Mouse (Mus musculus): ENCODE results near the gene Znhit2.
"Not testable (repeated sequence)": the region's sequence is repeated elsewhere in the genome, so short reads cannot be mapped to it uniquely, and the experiment has no call there.

Znhit2 gene

DNA sequence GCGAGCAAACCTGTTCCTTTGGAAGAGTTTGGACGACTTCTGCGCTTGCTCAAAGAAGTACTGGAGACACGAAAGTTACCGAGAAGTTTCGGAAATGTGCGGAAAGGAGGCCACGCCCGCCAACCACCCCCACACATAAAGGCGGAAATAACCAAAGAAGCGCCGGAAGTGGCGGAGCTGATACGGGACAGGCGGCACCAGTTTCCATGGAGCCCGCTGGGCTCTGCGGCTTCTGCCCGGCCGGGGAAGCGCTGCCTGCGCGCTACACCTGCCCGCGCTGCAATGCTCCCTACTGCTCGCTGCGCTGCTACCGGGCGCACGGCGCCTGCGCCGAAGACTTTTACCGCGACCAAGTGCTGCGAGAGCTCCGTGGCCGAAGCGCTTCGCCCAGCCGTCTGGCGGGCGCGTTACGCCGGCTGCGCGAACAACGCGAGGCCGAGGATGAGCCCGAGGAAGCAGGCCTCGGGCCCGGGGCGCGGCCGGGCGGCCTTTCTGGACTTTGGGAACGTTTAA lies at the start of gene Znhit2:
Gene Znhit2, plus strand, starts transcription at position 172 of the 513 bp plus-strand sequence.
- no peak for DNase-seq (ENCODE audit: low spot score)

- no peak for DNase-seq (ENCODE audit: low spot score)
Measured at GRCm38 (mm10) chr19:6013691-6014090, 47.3 kb upstream of the Znhit2 start.

GRCm38 (mm10) chr19:6014991-6015510 lies 45.9 kb upstream of the Znhit2 start:
- DNase-seq (ENCODE audit: low spot score), result peak; percentile 13

DNA sequence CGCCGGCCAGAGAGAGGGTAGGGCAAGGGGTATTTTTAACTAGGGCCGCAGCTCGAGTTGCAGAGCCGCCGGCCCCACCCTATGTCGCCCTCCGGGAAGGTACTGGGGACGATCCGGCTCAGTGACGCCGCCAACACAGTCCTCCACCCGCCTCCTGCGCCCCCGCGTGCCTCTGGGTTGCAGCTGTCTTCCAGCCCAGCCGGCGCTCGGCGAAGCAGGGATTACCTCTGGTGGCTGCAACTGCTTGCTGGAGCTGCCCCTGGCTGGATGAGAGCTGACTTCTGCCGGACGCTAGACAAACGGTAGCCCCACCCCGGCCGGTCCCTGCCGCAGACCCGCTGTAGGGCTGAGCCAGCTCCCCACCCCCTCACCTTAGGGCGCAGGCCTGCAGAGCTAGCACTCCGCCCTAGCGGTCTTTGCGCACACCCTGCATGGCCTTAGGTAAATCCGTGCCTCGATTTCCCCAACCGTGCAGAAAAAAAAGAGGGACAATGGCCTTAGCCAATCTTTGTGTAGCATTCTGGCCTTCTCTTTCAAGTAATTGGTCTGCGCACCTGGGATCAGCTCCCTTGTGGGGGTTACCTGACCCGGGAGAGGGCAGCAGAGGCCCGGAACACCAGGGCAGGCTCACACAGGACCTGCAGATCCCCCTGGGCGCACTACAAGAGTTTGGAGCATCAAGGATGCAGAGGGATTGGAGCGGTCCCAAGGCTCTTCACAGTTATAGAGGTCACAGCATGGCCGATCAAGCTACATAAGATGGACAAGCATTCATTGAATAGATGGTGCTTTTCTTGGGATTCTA lies 45.3 kb upstream of the Znhit2 start, which contains the start of gene Capn1:
Gene Capn1, minus strand, starts transcription at position 387 of the 805 bp plus-strand sequence.
- peak; percentile 70 for DNase-seq (ENCODE audit: low spot score)

GRCm38 (mm10) chr19:6016532-6016931 lies 44.5 kb upstream of the Znhit2 start:
- no peak for DNase-seq (ENCODE audit: low spot score)

DNA sequence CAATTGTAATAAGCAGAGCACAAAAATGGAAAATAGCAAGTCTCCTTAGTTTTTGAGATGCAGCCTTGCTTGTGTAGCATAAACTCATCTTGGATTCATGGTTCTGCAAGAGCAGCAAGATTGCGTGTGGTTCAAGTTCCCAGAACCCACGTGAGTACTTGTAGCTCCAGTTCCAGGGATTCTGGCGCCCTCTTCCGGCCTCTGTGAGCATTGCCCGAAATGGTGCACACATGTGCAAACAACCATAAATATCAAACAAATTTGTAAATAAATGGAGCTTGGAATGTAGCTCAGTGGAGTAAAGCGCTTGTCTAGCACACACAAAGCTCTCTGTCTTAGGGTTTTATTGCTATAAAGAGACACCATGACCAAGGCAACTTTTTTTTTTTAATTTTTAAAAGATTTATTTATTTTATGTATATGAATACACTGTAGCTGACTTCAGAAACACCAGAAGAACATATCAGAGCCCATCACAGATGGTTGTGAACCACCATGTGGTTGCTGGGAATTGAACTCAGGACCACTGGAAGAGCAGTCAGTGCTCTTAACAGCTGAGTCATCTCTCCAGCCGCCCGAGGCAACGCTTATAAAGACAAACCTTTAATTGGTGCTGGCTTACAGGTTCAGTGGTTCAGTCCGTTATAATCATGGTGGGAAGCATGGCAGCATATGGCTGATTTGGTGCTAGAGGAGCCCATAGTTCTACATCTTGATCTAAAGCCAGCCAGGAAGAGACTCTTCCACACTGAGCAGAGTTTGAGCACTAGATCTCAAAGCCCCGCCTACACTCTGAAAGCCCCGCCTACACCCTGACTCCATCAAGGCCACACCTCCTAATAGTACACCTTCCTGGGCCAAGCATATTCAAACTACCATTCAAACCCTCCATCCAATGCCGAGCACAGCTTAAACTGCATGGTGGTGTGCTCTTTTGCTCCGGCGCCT lies 42.6 kb upstream of the Znhit2 start:
- DNase-seq (ENCODE audit: low spot score), result peak; percentile 65

GRCm38 (mm10) chr19:6020276-6020675 lies 40.7 kb upstream of the Znhit2 start:
- no peak for DNase-seq (ENCODE audit: low spot score)

- no peak for DNase-seq (ENCODE audit: low spot score)
Measured at GRCm38 (mm10) chr19:6023059-6023458, 37.9 kb upstream of the Znhit2 start.

GRCm38 (mm10) chr19:6023930-6024329 lies 37.1 kb upstream of the Znhit2 start:
- DNase-seq (ENCODE audit: low spot score), result no peak

GRCm38 (mm10) chr19:6028991-6029390 lies 32.0 kb upstream of the Znhit2 start:
- no peak for DNase-seq (ENCODE audit: low spot score)

- DNase-seq (ENCODE audit: low spot score), result no peak
Measured at GRCm38 (mm10) chr19:6029426-6029825, 31.6 kb upstream of the Znhit2 start.

- no peak for DNase-seq (ENCODE audit: low spot score)
Measured at GRCm38 (mm10) chr19:6030520-6031280, 30.3 kb upstream of the Znhit2 start.

DNA sequence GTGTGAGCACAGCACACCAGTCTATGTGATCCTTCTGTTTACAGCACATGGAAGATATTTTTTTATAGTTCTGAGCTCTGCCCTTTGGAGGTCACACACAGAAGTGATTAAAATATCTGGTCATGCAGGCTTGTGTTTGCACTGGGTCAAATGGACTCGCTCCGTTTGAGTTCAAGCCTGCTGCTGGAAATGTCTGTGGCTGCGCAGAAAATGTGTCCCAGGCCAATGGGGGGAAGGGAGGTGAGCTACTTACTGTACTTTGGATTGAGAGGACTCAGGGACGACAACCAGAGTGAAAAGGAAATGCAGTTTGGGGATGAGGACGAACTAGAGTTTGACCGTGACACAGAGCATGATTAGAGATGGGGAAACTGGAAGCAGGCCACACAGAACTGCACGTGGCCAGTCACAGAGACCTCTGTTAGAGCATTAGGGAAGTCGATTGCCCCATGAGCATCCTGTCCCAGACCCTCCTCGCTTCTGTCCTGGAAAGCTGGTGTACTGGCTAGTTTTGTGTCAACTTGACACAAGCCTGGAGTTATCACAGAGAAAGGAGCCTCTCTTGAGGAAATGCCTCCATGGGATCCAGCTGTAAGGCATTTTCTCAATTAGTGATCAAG lies 24.9 kb upstream of the Znhit2 start:
- DNase-seq (ENCODE audit: low spot score), result no peak

- DNase-seq (ENCODE audit: low spot score), result no peak
Measured at GRCm38 (mm10) chr19:6037695-6038094, 23.3 kb upstream of the Znhit2 start.

- no peak for DNase-seq (ENCODE audit: low spot score)
Measured at GRCm38 (mm10) chr19:6038326-6038725, 22.7 kb upstream of the Znhit2 start.

DNA sequence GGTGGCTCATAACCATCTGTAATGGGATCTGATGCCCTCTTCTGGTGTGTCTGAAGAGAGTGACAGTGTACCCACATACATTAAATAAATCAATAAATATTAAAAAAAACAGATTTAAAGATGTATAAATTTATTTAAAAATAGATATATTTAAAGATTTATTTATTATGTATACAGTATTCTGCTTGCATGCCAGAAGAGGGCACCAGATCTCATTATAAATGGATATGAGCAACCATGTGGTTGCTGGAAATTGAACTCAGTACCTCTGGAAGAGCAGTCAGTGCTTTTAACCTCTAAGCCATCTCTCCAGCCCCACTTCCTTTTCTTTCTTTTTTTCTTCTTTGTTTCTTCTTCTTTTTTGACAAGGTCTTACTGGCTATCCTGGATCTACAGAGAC lies 21.0 kb upstream of the Znhit2 start:
- no peak for DNase-seq (ENCODE audit: low spot score)

DNA sequence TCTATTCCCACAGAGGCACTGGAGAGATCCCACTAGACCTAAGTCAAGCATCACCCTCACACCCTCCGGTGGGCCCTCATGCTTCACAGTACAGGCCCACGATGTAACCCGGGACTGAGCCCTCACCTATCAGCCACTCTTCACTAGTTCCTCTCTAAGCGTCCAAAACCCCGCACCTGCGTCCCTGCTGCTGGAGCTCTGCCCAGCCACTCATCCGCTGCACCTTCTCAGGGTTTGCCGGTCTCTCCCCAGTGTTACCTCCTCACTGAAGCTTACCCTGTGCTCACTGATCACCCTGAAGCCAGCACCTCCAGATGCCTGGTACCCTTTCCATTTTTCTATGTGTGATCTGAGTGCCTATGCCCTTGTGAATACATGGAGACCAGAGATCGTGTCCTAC lies 18.7 kb upstream of the Znhit2 start:
- no peak for DNase-seq (ENCODE audit: low spot score)

DNA sequence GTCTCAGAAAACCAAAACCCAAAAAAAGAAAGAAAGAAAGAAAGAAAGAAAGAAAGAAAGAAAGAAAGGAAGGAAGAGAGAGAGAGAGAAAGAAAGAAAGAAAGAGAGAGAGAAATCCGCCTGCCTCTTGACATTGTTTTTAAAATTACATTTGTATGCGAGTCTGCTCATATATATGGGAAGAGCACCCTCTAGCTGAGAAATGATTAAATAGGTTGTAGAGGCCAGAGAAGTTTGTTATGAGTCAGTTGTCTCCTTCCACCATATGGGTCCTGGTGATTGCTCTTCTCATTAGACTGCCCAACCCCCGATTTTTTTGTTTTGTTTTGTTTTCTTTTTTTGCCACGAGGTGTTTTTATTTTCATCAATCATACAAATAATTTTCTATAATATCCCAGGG lies 16.9 kb upstream of the Znhit2 start:
- DNase-seq (ENCODE audit: low spot score), result not testable (repeated sequence)

DNA sequence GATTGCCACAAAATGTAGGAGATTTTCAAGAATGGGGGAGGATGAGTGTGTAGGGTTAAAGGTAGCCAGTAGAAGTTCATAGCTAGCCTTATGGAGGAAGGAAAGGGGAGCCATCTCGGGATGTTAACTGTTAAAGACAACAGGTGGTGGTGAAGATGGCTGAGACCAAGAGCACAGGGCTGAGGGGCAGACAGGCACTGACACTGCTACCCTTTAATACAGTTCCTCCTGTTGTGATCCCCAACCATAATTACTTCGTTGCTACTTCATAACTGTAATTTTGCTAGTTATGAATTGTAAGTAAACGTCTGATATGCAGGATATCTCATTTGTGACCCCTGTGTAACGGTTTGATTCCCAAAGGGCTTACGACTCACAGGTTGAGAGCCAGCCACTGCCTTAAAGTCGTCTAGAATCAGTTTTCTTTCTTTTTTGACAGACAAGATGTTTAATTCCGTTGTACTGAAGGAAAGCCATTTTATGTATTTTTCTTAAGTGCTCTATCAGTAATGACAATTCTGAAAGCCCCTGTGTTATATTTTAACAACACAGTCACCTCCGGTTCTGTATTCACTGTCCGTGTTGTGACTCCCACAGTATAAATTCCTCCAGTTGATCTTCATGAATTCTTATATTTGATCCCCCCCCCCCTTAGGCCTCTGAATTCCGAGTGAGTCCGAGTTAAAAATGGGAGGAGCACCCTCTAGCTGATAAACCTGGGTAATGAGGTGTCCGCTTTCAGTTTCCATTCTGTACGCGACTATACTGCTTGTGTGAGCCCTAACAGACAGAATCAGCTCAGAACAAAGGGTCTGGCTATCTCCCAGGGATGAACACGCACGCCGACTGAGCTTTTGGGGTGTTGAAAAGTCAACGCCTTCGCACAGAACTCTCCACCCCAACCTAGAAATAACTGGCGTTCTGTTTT lies 15.4 kb upstream of the Znhit2 start:
- DNase-seq (ENCODE audit: low spot score), result no peak

Data from ovary, postnatal 10 days (tissue).